Mouse (Mus musculus): ENCODE measurements around the gene Gm45062.

- TF ChIP-seq GATA1 (IDR thresholded peaks at IDR 0.05; ENCODE audit: low read length): no peak
- no peak for TF ChIP-seq TAL1 (IDR thresholded peaks at IDR 0.05; ENCODE audit: low read length)
These were observed 143.9 kb downstream of the Gm45062 start for GRCm38 (mm10) chr6:8403127-8403526.

Data from erythroblast, embryonic 14.5 days (primary cell).